Mouse (Mus musculus) neural tube, embryonic 11.5 days (tissue): ENCODE data around the gene Rreb1. TPM values are rescaled to one million over a fixed set of nuclear protein-coding genes. Genes with fewer than 3 reads are reported as not detected.

Source experiments
- ATAC-seq: fragments of 200-750 bp; cut with Nextera tagmentation; 2 replicates; pipeline ENCODE4 v1.8.0; 2017; ENCODE audit warnings: moderate number of reproducible peaks, mild to moderate bottlenecking, moderate TSS enrichment, moderate library complexity; ENCODE audit not compliant: insufficient read depth, low FRiP score, low TSS enrichment
- DNase-seq: peaks from one replicate; pipeline ENCODE4 v3.0.0-alpha.2; 2015; ENCODE audit warnings: low spot score
- H3K27ac ChIP-seq: fragments of 300-500 bp; sonication (generic); 2 replicates; pipeline ENCODE4 v1.5.1; 2014; ENCODE audit warnings: low read depth, mild to moderate bottlenecking, low read length
- H3K27me3 ChIP-seq: fragments of 300-500 bp; sonication (generic); 2 replicates; pipeline ENCODE4 v1.6.1; 2014; ENCODE audit warnings: mild to moderate bottlenecking, low read length, mixed read lengths; ENCODE audit not compliant: control insufficient read depth, insufficient read depth
- H3K36me3 ChIP-seq: fragments of 300-500 bp; sonication (generic); 2 replicates; pipeline ENCODE4 v1.6.1; 2014; ENCODE audit warnings: mild to moderate bottlenecking, low read length, moderate library complexity, mixed read lengths; ENCODE audit not compliant: control insufficient read depth, insufficient read depth
- H3K4me1 ChIP-seq: fragments of 300-500 bp; sonication (generic); 2 replicates; pipeline ENCODE4 v1.6.1; 2014; ENCODE audit warnings: low read length, mixed read lengths; ENCODE audit not compliant: control insufficient read depth, insufficient read depth
- H3K4me2 ChIP-seq: fragments of 300-500 bp; sonication (generic); 2 replicates; pipeline ENCODE4 v1.6.1; 2014; ENCODE audit warnings: low read depth, mild to moderate bottlenecking, moderate library complexity
- H3K4me3 ChIP-seq: fragments of 300-500 bp; sonication (generic); 2 replicates; pipeline ENCODE4 v1.5.1; 2014; ENCODE audit warnings: low read depth, low read length
- H3K9ac ChIP-seq: fragments of 300-500 bp; sonication (generic); 2 replicates; pipeline ENCODE4 v1.6.1; 2014; ENCODE audit warnings: mild to moderate bottlenecking, low read length
- H3K9me3 ChIP-seq: fragments of 300-500 bp; sonication (generic); 2 replicates; pipeline ENCODE4 v1.6.1; 2016; ENCODE audit warnings: low read length; ENCODE audit not compliant: control insufficient read depth
- WGBS: fragments of 180-500 bp; shearing (Covaris S2); extraction: QIAGEN DNeasy Blood & Tissue Kit; methylation state at CpG from one replicate; pipeline ENCODE4 v1.1.7; 2014; 5-methylcytosine and 5-hydroxymethylcytosine counted together
- polyA plus RNA-seq: library from polyadenylated mRNA; unstranded; fragments of >200 nt; fragmentation: Nextera tagmentation; extraction: Ambion mirVana; gene quantifications from 2 replicates; pipeline ENCODE4 v1.2.1, GENCODE M21; 2014

The Rreb1 gene
- polyA plus RNA-seq, 1 experiment from 2014 or later, result 5.9 TPM

GRCm38 (mm10) chr13:37969988-37970387 lies 191.8 kb downstream of the Rreb1 start:
- H3K4me1 ChIP-seq, result peaks cover 9% of the 10 kb centered on the region
- H3K27ac ChIP-seq, result no peak overlapping the region
- ATAC-seq (no peak), DNase-seq (no peak)
- no peak overlapping the region for H3K4me3 ChIP-seq
- H3K27me3 ChIP-seq, result no peaks in the 10 kb centered on the region
- H3K9ac ChIP-seq, result no peak overlapping the region
- H3K9me3 ChIP-seq, result no peaks in the 10 kb centered on the region
- no peak overlapping the region for H3K4me2 ChIP-seq
- no peaks in the 10 kb centered on the region for H3K36me3 ChIP-seq
- 63% methylated on average over 8 of the region's 8 CpGs for WGBS

DNA sequence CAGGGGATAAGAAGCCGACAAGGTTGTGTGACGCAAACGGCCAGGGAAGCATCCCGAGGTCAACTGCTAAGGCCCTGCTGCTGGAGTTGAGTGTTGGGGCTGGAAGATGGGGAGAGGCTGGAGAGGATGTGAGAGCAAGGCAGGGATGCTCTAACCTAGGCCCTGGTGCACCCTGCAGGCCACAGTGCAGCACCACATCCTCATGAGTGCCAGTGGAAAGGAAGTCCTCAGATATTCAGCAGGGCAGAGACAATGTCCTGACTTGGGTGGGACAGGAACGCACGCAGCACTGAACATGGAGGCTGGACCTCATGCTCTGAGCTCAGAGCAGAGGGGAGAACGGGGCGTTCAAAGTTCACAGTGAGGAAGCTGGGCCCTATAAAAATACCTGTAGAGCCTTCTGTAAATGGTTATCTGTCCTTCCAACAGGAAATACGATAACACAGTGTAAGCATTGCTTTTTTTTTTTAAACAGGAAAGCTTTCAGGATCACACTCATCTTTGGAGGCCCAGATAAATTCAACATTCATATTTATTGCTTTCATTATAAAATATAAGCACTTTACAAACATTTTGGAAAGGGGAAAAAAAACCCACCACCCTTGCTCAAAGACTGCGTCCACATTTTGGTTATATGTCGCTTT lies 192.8 kb downstream of the Rreb1 start:
- Histone ChIP-seq H3K4me2 (no peak overlapping the region), H3K36me3 (no peaks in the 10 kb centered on the region), H3K27ac (no peak overlapping the region), H3K27me3 (no peaks in the 10 kb centered on the region), H3K9me3 (no peaks in the 10 kb centered on the region), H3K4me3 (no peak overlapping the region), H3K4me1 (peaks cover 2% of the 10 kb centered on the region; the same call in 1 of the 2 replicates), H3K9ac (no peak overlapping the region)
- DNase-seq (no peak), ATAC-seq (no peak)
- WGBS, result 87% methylated on average over 11 of the region's 11 CpGs

- Histone ChIP-seq H3K4me1 (0 out of 2 replicates have a peak, but pooled peaks cover 2% of the 10 kb centered on the region), H3K9me3 (no peaks in the 10 kb centered on the region), H3K36me3 (peaks cover 4% of the 10 kb centered on the region; the same call in 1 of the 2 replicates), H3K4me3 (no peak overlapping the region), H3K27ac (no peak overlapping the region), H3K9ac (no peak overlapping the region), H3K27me3 (no peaks in the 10 kb centered on the region), H3K4me2 (no peak overlapping the region)
- ATAC-seq, result no peak
- 86% methylated on average over 6 of the region's 6 CpGs for WGBS
- no peak for DNase-seq
Observed at GRCm38 (mm10) chr13:37974036-37974435, 195.8 kb downstream of the Rreb1 start.

- Histone ChIP-seq H3K4me3 (no peak overlapping the region), H3K4me2 (no peak overlapping the region), H3K27ac (no peak overlapping the region), H3K27me3 (no peaks in the 10 kb centered on the region), H3K9ac (no peak overlapping the region), H3K36me3 (peaks cover 4% of the 10 kb centered on the region; the same call in 1 of the 2 replicates), H3K9me3 (no peaks in the 10 kb centered on the region), H3K4me1 (no peaks in the 10 kb centered on the region)
- WGBS, result 87% methylated on average over 5 of the region's 5 CpGs
- ATAC-seq (no peak), DNase-seq (no peak)
Observed at GRCm38 (mm10) chr13:37974731-37975130, 196.5 kb downstream of the Rreb1 start.

GRCm38 (mm10) chr13:37979506-37979905 lies 201.3 kb downstream of the Rreb1 start:
- Histone ChIP-seq H3K4me2 (no peak overlapping the region), H3K9ac (no peak overlapping the region), H3K9me3 (no peaks in the 10 kb centered on the region), H3K36me3 (peaks cover 14% of the 10 kb centered on the region; the same call in 1 of the 2 replicates), H3K4me1 (no peaks in the 10 kb centered on the region), H3K27ac (no peak overlapping the region), H3K4me3 (no peak overlapping the region), H3K27me3 (no peaks in the 10 kb centered on the region)
- DNase-seq, result no peak
- 91% methylated on average over 12 of the region's 12 CpGs for WGBS
- ATAC-seq, result no peak

DNA sequence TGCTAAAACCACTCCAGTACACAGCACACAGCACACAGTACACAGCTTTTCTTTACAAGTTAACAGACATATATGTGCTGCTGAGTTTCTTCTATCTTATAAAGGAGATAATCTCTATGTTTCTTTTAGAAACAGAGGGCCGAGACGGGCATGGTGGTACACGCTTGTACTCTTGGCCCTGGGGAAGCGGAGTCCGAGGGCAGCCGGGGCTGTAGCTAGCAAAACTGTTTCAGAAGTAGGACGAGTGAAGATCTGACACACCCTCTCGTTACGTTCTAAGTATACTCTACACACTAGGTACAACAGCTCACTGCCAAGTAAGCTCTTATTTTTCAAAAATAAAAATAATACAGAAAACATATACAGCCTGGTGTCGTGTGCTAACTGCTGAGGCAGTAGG lies 202.1 kb downstream of the Rreb1 start:
- no peak for DNase-seq
- no peak overlapping the region for H3K4me2 ChIP-seq
- no peak overlapping the region for H3K9ac ChIP-seq
- no peak for ATAC-seq
- H3K9me3 ChIP-seq, result no peaks in the 10 kb centered on the region
- no peak overlapping the region for H3K27ac ChIP-seq
- H3K4me1 ChIP-seq, result no peaks in the 10 kb centered on the region
- no peak overlapping the region for H3K4me3 ChIP-seq
- peaks cover 14% of the 10 kb centered on the region; the same call in 1 of the 2 replicates for H3K36me3 ChIP-seq
- 98% methylated on average over 10 of the region's 10 CpGs for WGBS
- no peaks in the 10 kb centered on the region for H3K27me3 ChIP-seq

GRCm38 (mm10) chr13:37981063-37981462 lies 202.9 kb downstream of the Rreb1 start:
- no peaks in the 10 kb centered on the region for H3K27me3 ChIP-seq
- WGBS, result 90% methylated on average over 5 of the region's 5 CpGs
- ATAC-seq (no peak), DNase-seq (no peak)
- H3K4me1 ChIP-seq, result no peaks in the 10 kb centered on the region
- no peaks in the 10 kb centered on the region for H3K9me3 ChIP-seq
- no peak overlapping the region for H3K9ac ChIP-seq
- no peak overlapping the region for H3K4me3 ChIP-seq
- H3K36me3 ChIP-seq, result peaks cover 15% of the 10 kb centered on the region
- no peak overlapping the region for H3K27ac ChIP-seq
- no peak overlapping the region for H3K4me2 ChIP-seq

- H3K4me1 ChIP-seq, result no peaks in the 10 kb centered on the region
- H3K9me3 ChIP-seq, result no peaks in the 10 kb centered on the region
- H3K4me3 ChIP-seq, result no peak overlapping the region
- H3K4me2 ChIP-seq, result no peak overlapping the region
- ATAC-seq (no peak), DNase-seq (no peak)
- 87% methylated on average over 10 of the region's 10 CpGs for WGBS
- H3K27me3 ChIP-seq, result no peaks in the 10 kb centered on the region
- H3K9ac ChIP-seq, result no peak overlapping the region
- peaks cover 23% of the 10 kb centered on the region for H3K36me3 ChIP-seq
- H3K27ac ChIP-seq, result no peak overlapping the region
Observed at GRCm38 (mm10) chr13:37986166-37986565, 208.0 kb downstream of the Rreb1 start.

DNA sequence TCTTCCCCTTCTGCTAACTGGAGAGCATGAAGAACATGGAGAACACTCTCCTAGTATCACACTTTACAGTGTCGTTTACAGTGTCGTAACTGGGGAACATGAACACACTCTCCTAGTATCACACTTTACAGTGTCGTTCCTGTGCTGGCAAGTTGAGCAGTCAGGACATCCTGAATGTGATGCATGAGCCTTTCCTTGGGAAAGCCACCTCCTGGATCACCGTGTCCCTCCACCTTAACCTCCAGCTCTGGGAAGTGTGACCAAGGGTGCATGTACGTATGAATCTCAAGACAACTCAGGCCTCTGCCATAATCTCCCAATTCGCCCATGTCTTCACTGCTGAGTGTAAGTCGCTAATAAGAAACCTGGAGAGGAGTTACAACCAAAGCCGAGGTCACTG lies 211.5 kb downstream of the Rreb1 start:
- peaks cover 7% of the 10 kb centered on the region; the same call in 1 of the 2 replicates for H3K4me1 ChIP-seq
- no peaks in the 10 kb centered on the region for H3K9me3 ChIP-seq
- H3K9ac ChIP-seq, result no peak overlapping the region
- ATAC-seq (no peak), DNase-seq (no peak)
- H3K4me2 ChIP-seq, result no peak overlapping the region
- no peaks in the 10 kb centered on the region for H3K27me3 ChIP-seq
- H3K36me3 ChIP-seq, result peaks cover 16% of the 10 kb centered on the region
- no peak overlapping the region for H3K4me3 ChIP-seq
- no peak overlapping the region for H3K27ac ChIP-seq
- WGBS, result 93% methylated on average over 8 of the region's 8 CpGs
